Mouse (Mus musculus) embryonic facial prominence, embryonic 13.5 days (tissue): Measurements from ENCODE around the gene Galc. TPM values are rescaled to one million over a fixed set of nuclear protein-coding genes. Genes with fewer than 3 reads are reported as not detected.

Experiments used
- ATAC-seq: fragments of 200-750 bp; cut with Nextera tagmentation; 2 replicates; pipeline ENCODE4 v1.8.0; 2017; ENCODE audit warnings: low read depth; ENCODE audit not compliant: insufficient number of reproducible peaks, insufficient read depth, low FRiP score, low TSS enrichment
- H3K27ac ChIP-seq: fragments of 300-500 bp; sonication (generic); 2 replicates; pipeline ENCODE4 v1.5.1; 2015; ENCODE audit warnings: moderate library complexity, mild to moderate bottlenecking, inconsistent platforms
- H3K27me3 ChIP-seq: fragments of 300-500 bp; sonication (generic); 2 replicates; pipeline ENCODE4 v1.6.1; 2015; ENCODE audit warnings: mild to moderate bottlenecking, inconsistent platforms
- H3K36me3 ChIP-seq: fragments of 300-500 bp; sonication (generic); 2 replicates; pipeline ENCODE4 v1.6.1; 2015; ENCODE audit warnings: mild to moderate bottlenecking, inconsistent platforms
- H3K4me1 ChIP-seq: fragments of 300-500 bp; sonication (generic); 2 replicates; pipeline ENCODE4 v1.6.1; 2015; ENCODE audit warnings: inconsistent platforms
- H3K4me2 ChIP-seq: fragments of 300-500 bp; sonication (generic); 2 replicates; pipeline ENCODE4 v1.6.1; 2015; ENCODE audit warnings: moderate library complexity, mild to moderate bottlenecking, inconsistent platforms
- H3K4me3 ChIP-seq: fragments of 300-500 bp; sonication (generic); 2 replicates; pipeline ENCODE4 v1.5.1; 2015; ENCODE audit warnings: mild to moderate bottlenecking, inconsistent platforms
- H3K9ac ChIP-seq: fragments of 300-500 bp; sonication (generic); 2 replicates; pipeline ENCODE4 v1.6.1; 2015; ENCODE audit warnings: mild to moderate bottlenecking, inconsistent platforms
- H3K9me3 ChIP-seq: fragments of 300-500 bp; sonication (generic); 2 replicates; pipeline ENCODE4 v1.6.1; 2016; ENCODE audit warnings: inconsistent platforms
- WGBS: fragments of 180-500 bp; shearing (Covaris S2); methylation state at CpG from one replicate; pipeline ENCODE4 v1.1.7; 2015; ENCODE audit warnings: mixed read lengths; 5-methylcytosine and 5-hydroxymethylcytosine counted together
- polyA plus RNA-seq: library from polyadenylated mRNA; unstranded; fragments of >200 nt; fragmentation: Nextera tagmentation; extraction: Ambion mirVana; gene quantifications from 2 replicates; pipeline ENCODE4 v1.2.1, GENCODE M21; 2015

Galc gene
- polyA plus RNA-seq, 1 experiment from 2014 or later = 8.0 TPM

- ATAC-seq = no peak
- WGBS = 30% methylated on average over 5 of the region's 5 CpGs
- Histone ChIP-seq H3K4me3 (no peak overlapping the region), H3K27me3 (no peaks in the 10 kb centered on the region), H3K36me3 (no peaks in the 10 kb centered on the region), H3K9me3 (no peaks in the 10 kb centered on the region), H3K4me2 (no peak overlapping the region), H3K4me1 (peaks cover 10% of the 10 kb centered on the region), H3K9ac (no peak overlapping the region), H3K27ac (no peak overlapping the region)
Measured at GRCm38 (mm10) chr12:98280530-98280929, 21.3 kb upstream of the Galc start.

GRCm38 (mm10) chr12:98272433-98272832 is 13.2 kb upstream of the Galc start:
- no peak for ATAC-seq
- Histone ChIP-seq H3K36me3 (no peaks in the 10 kb centered on the region), H3K27ac (no peak overlapping the region), H3K4me3 (no peak overlapping the region), H3K9ac (no peak overlapping the region), H3K4me1 (no peaks in the 10 kb centered on the region), H3K4me2 (no peak overlapping the region), H3K9me3 (no peaks in the 10 kb centered on the region), H3K27me3 (no peaks in the 10 kb centered on the region)
- WGBS = 75% methylated on average over 7 of the region's 7 CpGs

GRCm38 (mm10) chr12:98270810-98271566 is 11.7 kb upstream of the Galc start:
- Histone ChIP-seq H3K9ac (no peak overlapping the region), H3K4me1 (no peaks in the 10 kb centered on the region), H3K27me3 (no peaks in the 10 kb centered on the region), H3K9me3 (no peaks in the 10 kb centered on the region), H3K36me3 (no peaks in the 10 kb centered on the region), H3K4me3 (no peak overlapping the region), H3K4me2 (no peak overlapping the region), H3K27ac (no peak overlapping the region)
- ATAC-seq = no peak
- WGBS = 67% methylated on average over 12 of the region's 12 CpGs

- H3K4me2 ChIP-seq = no peak overlapping the region
- no peaks in the 10 kb centered on the region for H3K27me3 ChIP-seq
- H3K36me3 ChIP-seq = no peaks in the 10 kb centered on the region
- no peak overlapping the region for H3K27ac ChIP-seq
- WGBS = 77% methylated on average over 17 of the region's 17 CpGs
- ATAC-seq = 0 out of 2 replicates have a peak, but pooled peaks have one; percentile 15
- no peak overlapping the region for H3K9ac ChIP-seq
- H3K9me3 ChIP-seq = no peaks in the 10 kb centered on the region
- H3K4me3 ChIP-seq = no peak overlapping the region
- no peaks in the 10 kb centered on the region for H3K4me1 ChIP-seq
Measured at GRCm38 (mm10) chr12:98269791-98270745, 10.8 kb upstream of the Galc start.

- ATAC-seq = no peak
- Histone ChIP-seq H3K4me3 (no peak within 1 kb of the TSS), H3K4me2 (no peak within 1 kb of the TSS), H3K9ac (no peak within 1 kb of the TSS), H3K4me1 (no peaks in the 10 kb centered on the region), H3K9me3 (no peaks in the 10 kb centered on the region), H3K27ac (no peak within 1 kb of the TSS), H3K36me3 (no peaks in the 10 kb centered on the region), H3K27me3 (no peaks in the 10 kb centered on the region)
- WGBS = 87% methylated on average over 13 of the region's 13 CpGs
Measured at GRCm38 (mm10) chr12:98268441-98269369, 9.4 kb upstream of the Galc start, which contains the start of gene Gpr65. TSS of gene Gpr65 (plus strand) at chr12:98268635.

GRCm38 (mm10) chr12:98265697-98266096 is 6.4 kb upstream of the Galc start:
- no peak for ATAC-seq
- no peaks in the 10 kb centered on the region for H3K4me1 ChIP-seq
- H3K4me3 ChIP-seq = no peak overlapping the region
- no peak overlapping the region for H3K27ac ChIP-seq
- no peaks in the 10 kb centered on the region for H3K36me3 ChIP-seq
- H3K4me2 ChIP-seq = no peak overlapping the region
- H3K9ac ChIP-seq = no peak overlapping the region
- no peaks in the 10 kb centered on the region for H3K9me3 ChIP-seq
- no peaks in the 10 kb centered on the region for H3K27me3 ChIP-seq
- 82% methylated on average over 9 of the region's 9 CpGs for WGBS

- H3K4me2 ChIP-seq = peak overlapping the region; percentile 68
- ATAC-seq = 0 out of 2 replicates have a peak, but pooled peaks have one; percentile 4
- no peaks in the 10 kb centered on the region for H3K27me3 ChIP-seq
- peak overlapping the region; percentile 93 for H3K9ac ChIP-seq
- no peaks in the 10 kb centered on the region for H3K9me3 ChIP-seq
- H3K36me3 ChIP-seq = no peaks in the 10 kb centered on the region
- 3% methylated on average over 12 of the region's 12 CpGs for WGBS
- peaks cover 8% of the 10 kb centered on the region; the same call in 1 of the 2 replicates for H3K4me1 ChIP-seq
- H3K27ac ChIP-seq = no peak overlapping the region; the same call in 1 of the 2 replicates
- H3K4me3 ChIP-seq = peak overlapping the region; percentile 80
Measured at GRCm38 (mm10) chr12:98259518-98259852, 226 bp upstream of the Galc start.

GRCm38 (mm10) chr12:98258371-98258844 is 851 bp downstream of the Galc start:
- 0% methylated on average over 8 of the region's 8 CpGs for WGBS
- peak overlapping the region; percentile 93 for H3K27ac ChIP-seq
- ATAC-seq = no peak
- peak overlapping the region; percentile 80 for H3K4me3 ChIP-seq
- H3K36me3 ChIP-seq = peaks cover 4% of the 10 kb centered on the region; the same call in 1 of the 2 replicates
- H3K4me1 ChIP-seq = peaks cover 8% of the 10 kb centered on the region; the same call in 1 of the 2 replicates
- H3K27me3 ChIP-seq = no peaks in the 10 kb centered on the region
- H3K9me3 ChIP-seq = no peaks in the 10 kb centered on the region
- H3K9ac ChIP-seq = peak overlapping the region; percentile 93
- H3K4me2 ChIP-seq = peak overlapping the region; percentile 68

- Histone ChIP-seq H3K4me3 (no peak overlapping the region), H3K9ac (no peak overlapping the region), H3K4me1 (peaks cover 8% of the 10 kb centered on the region; the same call in 1 of the 2 replicates), H3K27ac (no peak overlapping the region), H3K4me2 (no peak overlapping the region), H3K27me3 (no peaks in the 10 kb centered on the region), H3K36me3 (peaks cover 5% of the 10 kb centered on the region; the same call in 1 of the 2 replicates), H3K9me3 (no peaks in the 10 kb centered on the region)
- ATAC-seq = no peak
- 84% methylated on average over 13 of the region's 13 CpGs for WGBS
Measured at GRCm38 (mm10) chr12:98255373-98255995, 3.8 kb downstream of the Galc start.

- Histone ChIP-seq H3K9ac (no peak overlapping the region), H3K4me2 (no peak overlapping the region), H3K9me3 (no peaks in the 10 kb centered on the region), H3K4me3 (no peak overlapping the region), H3K36me3 (peaks cover 10% of the 10 kb centered on the region; the same call in 1 of the 2 replicates), H3K4me1 (0 out of 2 replicates have a peak, but pooled peaks cover 3% of the 10 kb centered on the region), H3K27ac (no peak overlapping the region), H3K27me3 (no peaks in the 10 kb centered on the region)
- no peak for ATAC-seq
- WGBS = 54% methylated on average over 2 of the region's 2 CpGs
Measured at GRCm38 (mm10) chr12:98252417-98252816, 6.8 kb downstream of the Galc start.
